Mouse (Mus musculus) MEL (cell line): ENCODE data around the gene Sash1. TPM values are rescaled to one million over a fixed set of nuclear protein-coding genes. Genes with fewer than 3 reads are reported as not detected.

Experiments used
- DNase-seq: peaks from one replicate; pipeline ENCODE4 v3.0.0; 2011; ENCODE audit warnings: low read depth, low spot score
- H3K27ac ChIP-seq: 2 replicates; pipeline ENCODE4 v1.5.1; 2012; ENCODE audit warnings: low read depth, mild to moderate bottlenecking, control low read depth, low read length, moderate library complexity; ENCODE audit not compliant: control insufficient read depth
- H3K27me3 ChIP-seq, 2 experiments: fragments of 150-350 bp in 1 of 2; sonication (generic) in 1 of 2; 2 replicates each; pipeline ENCODE4 v1.6.1; 2012; ENCODE audit warnings: low read length in 2 of 2, mild to moderate bottlenecking in 2 of 2, improper control_type of control experiment in 1 of 2, moderate library complexity in 1 of 2; ENCODE audit not compliant: insufficient read depth in 2 of 2, control insufficient read depth in 1 of 2
- H3K36me3 ChIP-seq, 2 experiments: 2 replicates each; pipeline ENCODE4 v1.6.1; 2012 to 2014; ENCODE audit warnings: low read length in 2 of 2, improper control_type of control experiment in 1 of 2, inconsistent platforms in 1 of 2, mild to moderate bottlenecking in 1 of 2; ENCODE audit not compliant: insufficient read depth in 2 of 2, control insufficient read depth in 1 of 2
- H3K4me1 ChIP-seq, 2 experiments: fragments of 150-350 bp in 1 of 2; sonication (generic) in 1 of 2; 2 replicates each; pipeline ENCODE4 v1.6.1; 2012; ENCODE audit warnings: low read length in 2 of 2, improper control_type of control experiment in 1 of 2, mild to moderate bottlenecking in 1 of 2; ENCODE audit not compliant: insufficient read depth in 2 of 2, control insufficient read depth in 1 of 2
- H3K4me3 ChIP-seq, 2 experiments: fragments of 150-350 bp in 1 of 2; sonication (generic) in 1 of 2; 2 replicates each; pipeline ENCODE4 v1.5.1; 2012; ENCODE audit warnings: low read depth in 2 of 2, low read length in 2 of 2, mild to moderate bottlenecking in 2 of 2, moderate library complexity in 2 of 2, control low read depth in 1 of 2, improper control_type of control experiment in 1 of 2; ENCODE audit not compliant: control insufficient read depth in 1 of 2, insufficient read depth in 1 of 2
- H3K79me2 ChIP-seq: 2 replicates; pipeline ENCODE4 v1.6.1; 2012; ENCODE audit warnings: mild to moderate bottlenecking, low read length, moderate library complexity; ENCODE audit not compliant: control insufficient read depth, poor library complexity, insufficient read depth
- H3K9ac ChIP-seq: 2 replicates; pipeline ENCODE4 v1.6.1; 2012; ENCODE audit warnings: low read depth, mild to moderate bottlenecking, control low read depth, low read length, moderate library complexity; ENCODE audit not compliant: control insufficient read depth, poor library complexity, severe bottlenecking
- H3K9me3 ChIP-seq: fragments of 150-350 bp; sonication (generic); replicated peaks from 2 replicates; pipeline ENCODE4 v1.6.1; 2012; ENCODE audit warnings: mild to moderate bottlenecking, low read length, improper control_type of control experiment, moderate library complexity; ENCODE audit not compliant: insufficient read depth
- EP300 ChIP-seq, 2 experiments: IDR thresholded peaks; 2 replicates each; pipeline ENCODE4 v1.6.1; 2011; ENCODE audit warnings: improper control_type of control experiment in 2 of 2, low read length in 2 of 2, low read depth in 1 of 2, mild to moderate bottlenecking in 1 of 2
- MAFK ChIP-seq: IDR thresholded peaks from 2 replicates; pipeline ENCODE4 v1.6.1; 2011; ENCODE audit warnings: low read depth, mild to moderate bottlenecking, low read length, improper control_type of control experiment, borderline replicate concordance
- NRF1 ChIP-seq: IDR thresholded peaks from 2 replicates; pipeline ENCODE4 v1.6.1; 2014; ENCODE audit warnings: low read depth, mild to moderate bottlenecking, inconsistent platforms, low read length, improper control_type of control experiment, moderate library complexity; ENCODE audit not compliant: poor library complexity, insufficient read depth, severe bottlenecking
- RCOR1 ChIP-seq: IDR thresholded peaks from 2 replicates; pipeline ENCODE4 v1.6.1; 2012; ENCODE audit warnings: low read depth, mild to moderate bottlenecking, inconsistent platforms, low read length, improper control_type of control experiment
- TBP ChIP-seq: IDR thresholded peaks from 2 replicates; pipeline ENCODE4 v1.8.0; 2011; ENCODE audit warnings: low read depth, low read length, improper control_type of control experiment
- polyA plus RNA-seq, 2 experiments: library from polyadenylated mRNA; stranded (reverse) in 1 of 2; unstranded in 1 of 2; fragments of >175 nt in 1 of 2; fragments of >200 nt in 1 of 2; gene quantifications; 2 replicates each; pipeline versions ENCODE4 v1.2.1 to v1.2.4; 2012; ENCODE audit warnings: low replicate concordance in 2 of 2, low read depth in 1 of 2; ENCODE audit not compliant: insufficient read length in 2 of 2, insufficient read depth in 1 of 2, missing spikeins in 1 of 2
- total RNA-seq: library from RNA; depleted of rRNA; stranded (reverse); fragments of 300-350 nt; gene quantifications from 2 replicates; pipeline ENCODE4 v1.2.3, GENCODE M21; 2012

Sash1 gene
- total and polyA plus RNA-seq, 3 experiments: not detected

- H3K36me3 ChIP-seq: no peaks in the 10 kb centered on the region
- H3K79me2 ChIP-seq: no peaks in the 10 kb centered on the region
- no peak for TF ChIP-seq RCOR1
- no peak for TF ChIP-seq EP300 (IDR thresholded peaks at IDR 0.05; ENCODE audit: low read depth in 1 of 2, low read length in 2 of 2)
- TF ChIP-seq TBP: no peak
- no peak for TF ChIP-seq MAFK
- no peak for TF ChIP-seq NRF1
- H3K27ac ChIP-seq: no peak overlapping the region
- no peaks in the 10 kb centered on the region for H3K4me1 ChIP-seq
- no peaks in the 10 kb centered on the region for H3K9me3 ChIP-seq
- H3K9ac ChIP-seq: no peak overlapping the region
- no peaks in the 10 kb centered on the region for H3K27me3 ChIP-seq
- H3K4me3 ChIP-seq: no peak overlapping the region
- no peak for DNase-seq
Measured at GRCm38 (mm10) chr10:8676722-8677121, 209.1 kb downstream of the Sash1 start.
